Mouse (Mus musculus): Measurements from ENCODE around the gene Iars2.
"Not testable (repeated sequence)": the region's sequence is repeated elsewhere in the genome, so short reads cannot be mapped to it uniquely, and the experiment has no call there.

Gene Iars2

GRCm38 (mm10) chr1:185331364-185331763 lies 2.2 kb upstream of the Iars2 start:
- DNase-seq, result no peak

GRCm38 (mm10) chr1:185329851-185330250 lies 655 bp upstream of the Iars2 start:
- no peak for DNase-seq

- not testable (repeated sequence) for DNase-seq
Observed at GRCm38 (mm10) chr1:185327754-185328345, 1.3 kb downstream of the Iars2 start.

GRCm38 (mm10) chr1:185315846-185316568 lies 13.2 kb downstream of the Iars2 start:
- DNase-seq, result peak; percentile 34

- DNase-seq, result no peak
Observed at GRCm38 (mm10) chr1:185314546-185314945, 14.7 kb downstream of the Iars2 start.

- no peak for DNase-seq
Observed at GRCm38 (mm10) chr1:185311949-185312348, 17.2 kb downstream of the Iars2 start.

GRCm38 (mm10) chr1:185308908-185309307 lies 20.3 kb downstream of the Iars2 start:
- no peak for DNase-seq

GRCm38 (mm10) chr1:185308334-185308733 lies 20.9 kb downstream of the Iars2 start:
- no peak for DNase-seq

GRCm38 (mm10) chr1:185307645-185308044 lies 21.6 kb downstream of the Iars2 start:
- DNase-seq, result no peak

GRCm38 (mm10) chr1:185306836-185307235 lies 22.4 kb downstream of the Iars2 start:
- DNase-seq, result no peak

- DNase-seq, result no peak
Observed at GRCm38 (mm10) chr1:185302816-185303215, 26.4 kb downstream of the Iars2 start.

GRCm38 (mm10) chr1:185298496-185298895 lies 30.7 kb downstream of the Iars2 start:
- peak; percentile 18 for DNase-seq

- no peak for DNase-seq
Observed at GRCm38 (mm10) chr1:185296850-185297249, 32.3 kb downstream of the Iars2 start.

- DNase-seq, result peak; percentile 19
Observed at GRCm38 (mm10) chr1:185292646-185293360, 36.4 kb downstream of the Iars2 start.

- no peak for DNase-seq
Observed at GRCm38 (mm10) chr1:185291336-185291735, 37.9 kb downstream of the Iars2 start.

- no peak for DNase-seq
Observed at GRCm38 (mm10) chr1:185289231-185289630, 40.0 kb downstream of the Iars2 start.

GRCm38 (mm10) chr1:185287066-185287465 lies 42.1 kb downstream of the Iars2 start:
- no peak for DNase-seq

- peak; percentile 31 for DNase-seq
Observed at GRCm38 (mm10) chr1:185285171-185285570, 44.0 kb downstream of the Iars2 start.

GRCm38 (mm10) chr1:185284740-185285139 lies 44.5 kb downstream of the Iars2 start:
- DNase-seq, result no peak

- DNase-seq, result peak; percentile 19
Observed at GRCm38 (mm10) chr1:185283247-185283646, 45.9 kb downstream of the Iars2 start.

- peak; percentile 67 for DNase-seq
Observed at GRCm38 (mm10) chr1:185282846-185283245, 46.4 kb downstream of the Iars2 start.

GRCm38 (mm10) chr1:185280616-185281015 lies 48.6 kb downstream of the Iars2 start:
- no peak for DNase-seq

- no peak for DNase-seq
Observed at GRCm38 (mm10) chr1:185279288-185279687, 49.9 kb downstream of the Iars2 start.

- peak; percentile 31 for DNase-seq
Observed at GRCm38 (mm10) chr1:185277022-185277421, 52.2 kb downstream of the Iars2 start.

All from kidney, adult 11 months (tissue).